ENCODE assay signal across 8 mouse cellular contexts in genomic region chr10:20723521-20723915, GRCm38 (mm10). TPM values are rescaled to one million over a fixed set of nuclear protein-coding genes. Genes with fewer than 3 reads are reported as not detected.
DNase-seq lines count a peak whose midpoint lies in the region; ATAC-seq and TF ChIP-seq lines count a peak whose summit lies in the region.

No protein-coding gene starts in this region.

- peak overlapping the region; percentile 65 for H3K4me2 ChIP-seq in heart, embryonic 16.5 days (ENCODE audit: low read depth, low read length)

- H3K4me1 ChIP-seq in heart, embryonic 16.5 days (ENCODE audit: control insufficient read depth, insufficient read depth, low read length) = peaks cover 17% of the 10 kb centered on the region
- H3K4me1 ChIP-seq in cerebellum, adult 2 months (ENCODE audit: control insufficient read depth, insufficient read depth, low read length) = no peaks in the 10 kb centered on the region

- no peak for TF ChIP-seq CTCF in cerebellum, adult 2 months (IDR thresholded peaks at IDR 0.05; ENCODE audit: borderline replicate concordance, insufficient read depth, low read depth, low read length)

- DNase-seq in heart, adult 11 months = peak; percentile 40
- no peak for DNase-seq in heart, postnatal 25 days (ENCODE audit: low spot score)
- DNase-seq in cerebellum, postnatal 10 days = no peak
- DNase-seq in cerebellum, adult 2 months = no peak
- no peak for DNase-seq in ovary, adult 18-20 months (ENCODE audit: low spot score)

- no peaks in the 10 kb centered on the region for H3K36me3 ChIP-seq in heart, embryonic 16.5 days (ENCODE audit: control insufficient read depth, insufficient read depth)
- peaks cover 17% of the 10 kb centered on the region; the same call in 1 of the 2 replicates for H3K36me3 ChIP-seq in macrophage (ENCODE audit: inconsistent target)

- H3K27me3 ChIP-seq in heart, embryonic 16.5 days (ENCODE audit: control insufficient read depth, insufficient read depth, low read length) = no peaks in the 10 kb centered on the region
- no peaks in the 10 kb centered on the region for H3K27me3 ChIP-seq in cerebellum, adult 2 months (ENCODE audit: control insufficient read depth, insufficient read depth, low read length)

- TF ChIP-seq POLR2A in cerebellum, adult 2 months (IDR thresholded peaks at IDR 0.05; ENCODE audit: borderline replicate concordance, insufficient read depth, low read length) = no peak

- peak overlapping the region; percentile 79 for H3K27ac ChIP-seq in heart, embryonic 16.5 days (ENCODE audit: low read length)
- H3K27ac ChIP-seq in macrophage = peak overlapping the region; percentile 88
- no peak overlapping the region for H3K27ac ChIP-seq in cerebellum, adult 2 months (ENCODE audit: insufficient read depth, low read length)

- peaks cover 61% of the 10 kb centered on the region; the same call in 1 of the 2 replicates for H3K79me2 ChIP-seq in macrophage (ENCODE audit: inconsistent target)

- 27% methylated on average over 3 of the region's 3 CpGs for whole genome bisulfite sequencing in heart, embryonic 16.5 days
- WGBS in macrophage (ENCODE audit: missing documents) = 6% methylated on average over 3 of the region's 3 CpGs
- 59% methylated on average over 3 of the region's 3 CpGs for WGBS in cerebellum, adult 2 months

- peak overlapping the region; percentile 53 for H3K4me3 ChIP-seq in heart, embryonic 16.5 days (ENCODE audit: low read length)
- H3K4me3 ChIP-seq in macrophage (ENCODE audit: inconsistent target) = peak overlapping the region; percentile 67
- H3K4me3 ChIP-seq in cerebellum, adult 2 months (replicated peaks; ENCODE audit: insufficient read depth, low read depth, low read length) = no peak overlapping the region

- peak; percentile 11; the same call in 1 of the 2 replicates for ATAC-seq in common myeloid progenitor, adult 5-6 weeks (replicated peaks; ENCODE audit: low read depth, poor library complexity, severe bottlenecking)
- ATAC-seq in heart, embryonic 16.5 days (replicated peaks; ENCODE audit: extremely low read depth, insufficient read depth, low FRiP score) = peak; percentile 35; the same call in 1 of the 2 replicates

- H3K9ac ChIP-seq in heart, embryonic 16.5 days (ENCODE audit: low read length) = peak overlapping the region; percentile 54

- H3K9me3 ChIP-seq in heart, embryonic 16.5 days (replicated peaks; ENCODE audit: control insufficient read depth, low read length) = no peaks in the 10 kb centered on the region

- intact Hi-C loops in heart, postnatal 25 days (cut with DNase I) = loop anchor here (5.0 kb wide), 3 partner anchors 66 to 316 kb away; no protein-coding TSS in a partner anchor

RNA-seq across cellular contexts. Expression of gene Pde7b, which starts 1.4 kb away (rescaled TPM):
- total RNA-seq in heart, postnatal 25 days (2021) = 10 to 100 TPM; 53.7 to 59.7 TPM
- total RNA-seq in common myeloid progenitor, adult 5-6 weeks (2017) = 1.6 TPM in 2 replicates
- polyA plus RNA-seq in heart, embryonic 16.5 days (2015; fragmentation: Nextera tagmentation; extraction: Ambion mirVana) = 4.0 and 4.9 TPM in 2 replicates
- 100 to 1,000 TPM; 106 to 713 (median 456) TPM for total RNA-seq in macrophage (2018; cell fraction: chromatin; rRNA removed)
- total RNA-seq in macrophage (2018; cell fraction: cytosol; rRNA removed) = 100 to 1,000 TPM in 6 of 26 experiments, 10 to 100 TPM in 20; 64.3 to 138 (median 81.4) TPM
- total RNA-seq in macrophage (2018; cell fraction: nucleus; rRNA removed) = 100 to 1,000 TPM; 172 to 441 (median 313) TPM
- 26.0 to 42.9 TPM (median 37.2 TPM) in 3 replicates for polyA plus RNA-seq in macrophage (2018)
- polyA plus RNA-seq in cerebellum, adult 2 months (2012; rRNA removed) = 8.5 and 8.9 TPM in 2 replicates
